Mouse (Mus musculus) erythroblast, adult 5-6 weeks (primary cell): ENCODE results near the gene Eif4e3. TPM values are rescaled to one million over a fixed set of nuclear protein-coding genes. Genes with fewer than 3 reads are reported as not detected.

Experiments
- ATAC-seq: replicated peaks from 2 replicates; pipeline ENCODE4 v1.8.0; 2016; ENCODE audit warnings: moderate number of reproducible peaks, mild to moderate bottlenecking, moderate TSS enrichment, inconsistent platforms; ENCODE audit not compliant: poor library complexity, low FRiP score, severe bottlenecking
- total RNA-seq, 2 experiments: library from RNA; stranded (forward) in 1 of 2; stranded (reverse) in 1 of 2; fragments of 150-400 nt in 1 of 2; fragments of 200-764, 138-1000 nt in 1 of 2; gene quantifications; 2 replicates each; pipeline versions ENCODE4 v1.2.3 to v1.2.4; 2015 to 2017; ENCODE audit warnings: low replicate concordance in 2 of 2

Gene Eif4e3
- total RNA-seq (2015; ENCODE audit: low replicate concordance) (5.6 and 6.1 TPM in 2 replicates), total RNA-seq (2017; ENCODE audit: low replicate concordance) (4.3 and 9.8 TPM in 2 replicates)

DNA sequence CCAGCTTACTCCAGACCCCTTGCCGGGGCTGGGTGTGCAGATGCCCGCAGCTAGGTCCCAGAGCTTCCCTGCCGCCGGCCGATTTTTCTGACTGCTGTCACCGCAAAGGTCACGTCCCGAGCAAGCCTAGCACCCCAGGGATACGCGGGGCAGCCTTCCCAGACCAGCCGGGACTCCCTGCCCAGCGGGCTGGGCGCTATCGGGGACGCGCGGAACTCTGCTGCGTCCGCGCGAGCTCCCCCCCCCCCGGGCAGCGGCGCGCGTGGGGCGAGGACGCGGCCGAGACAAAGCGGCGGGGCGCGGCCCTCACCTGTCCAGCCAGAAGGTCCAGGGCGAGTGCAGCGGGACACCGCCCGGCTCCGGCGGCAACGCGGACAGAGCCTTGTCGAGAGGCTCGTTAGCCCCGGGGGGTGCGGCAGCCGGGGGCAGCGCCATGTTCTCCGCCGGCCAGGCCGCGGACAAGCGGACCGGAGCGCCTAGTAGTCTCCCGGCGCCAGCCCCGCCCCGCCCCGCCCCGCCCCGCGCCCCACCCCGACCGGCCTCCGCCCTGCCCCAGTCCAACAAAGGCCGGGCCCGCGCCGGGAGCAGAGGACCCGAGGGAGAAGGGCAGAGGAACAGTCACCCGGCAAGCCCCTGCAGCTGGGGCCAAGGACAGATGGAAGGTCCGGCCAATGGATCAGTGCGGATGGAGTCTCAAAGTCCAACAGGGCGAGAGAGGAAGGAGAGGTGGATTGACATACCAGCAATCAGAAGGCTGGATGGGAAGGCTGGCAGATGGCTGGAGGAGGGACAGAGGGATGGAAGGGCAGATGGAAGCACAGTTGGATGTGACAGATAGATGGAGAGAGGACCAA is at the start of gene Eif4e3, which contains the start of gene Gm20696:
Gene Eif4e3 (minus strand): TSS at position 454 of the 854 bp plus-strand sequence.
Gene Gm20696 (minus strand): TSS at position 480 of the 854 bp plus-strand sequence.
- no peak for ATAC-seq

DNA sequence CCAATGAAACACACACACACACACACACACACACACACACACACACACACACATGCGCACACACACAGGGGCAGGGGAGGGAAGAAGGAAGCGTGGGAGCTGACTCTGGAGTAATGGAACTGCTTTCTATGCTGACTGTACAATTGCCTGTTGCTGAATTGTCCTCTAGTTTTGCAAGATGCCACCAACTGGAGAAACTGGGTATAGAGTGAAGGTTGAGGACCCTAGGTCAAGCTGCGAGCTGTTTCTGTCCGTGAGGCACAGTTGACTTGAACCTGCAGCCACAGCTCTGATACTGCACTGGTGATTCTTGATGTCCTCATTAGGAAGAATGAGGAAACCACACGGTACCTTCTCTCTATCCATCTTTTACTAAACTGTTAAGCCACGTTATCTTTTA is 49.3 kb upstream of the Eif4e3 start:
- no peak for ATAC-seq

DNA sequence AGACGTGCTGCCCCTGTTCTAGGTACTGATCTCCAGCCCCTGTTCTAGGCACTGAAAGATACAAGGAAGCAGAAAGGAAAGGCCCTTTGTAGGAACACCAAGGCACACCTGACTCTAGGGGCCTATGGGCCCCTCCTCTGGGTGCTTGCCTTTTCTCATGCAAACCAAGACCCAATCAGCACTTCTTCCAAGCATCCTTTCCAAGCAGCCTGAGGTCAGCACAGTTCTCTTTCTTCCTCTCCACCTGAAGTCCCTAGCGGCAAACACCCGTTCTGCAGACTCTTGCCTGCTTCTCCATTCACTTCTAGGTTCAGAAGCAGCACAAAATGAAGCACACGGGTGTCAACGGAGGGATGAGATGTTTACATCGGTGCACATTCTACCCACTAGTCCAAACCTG is 48.6 kb upstream of the Eif4e3 start:
- no peak for ATAC-seq

DNA sequence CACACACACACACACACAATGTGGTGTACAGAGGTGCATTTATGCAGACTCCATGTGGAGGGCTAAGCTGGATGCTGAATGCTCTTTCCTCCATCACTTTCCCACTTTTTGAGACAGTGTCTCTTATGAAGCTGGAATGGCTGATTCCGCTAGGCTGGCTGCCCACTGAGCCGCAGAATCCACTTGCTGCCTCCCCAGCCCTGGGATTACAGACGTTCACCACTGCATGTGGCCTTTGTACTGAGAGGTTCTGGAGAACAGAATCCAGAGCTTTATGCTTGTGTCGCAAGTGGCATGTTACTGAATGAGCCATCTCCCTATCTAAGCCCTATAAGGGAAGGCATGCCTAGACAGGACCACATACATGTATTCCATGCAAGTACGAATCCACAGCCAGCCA is 46.7 kb upstream of the Eif4e3 start:
- ATAC-seq: no peak

DNA sequence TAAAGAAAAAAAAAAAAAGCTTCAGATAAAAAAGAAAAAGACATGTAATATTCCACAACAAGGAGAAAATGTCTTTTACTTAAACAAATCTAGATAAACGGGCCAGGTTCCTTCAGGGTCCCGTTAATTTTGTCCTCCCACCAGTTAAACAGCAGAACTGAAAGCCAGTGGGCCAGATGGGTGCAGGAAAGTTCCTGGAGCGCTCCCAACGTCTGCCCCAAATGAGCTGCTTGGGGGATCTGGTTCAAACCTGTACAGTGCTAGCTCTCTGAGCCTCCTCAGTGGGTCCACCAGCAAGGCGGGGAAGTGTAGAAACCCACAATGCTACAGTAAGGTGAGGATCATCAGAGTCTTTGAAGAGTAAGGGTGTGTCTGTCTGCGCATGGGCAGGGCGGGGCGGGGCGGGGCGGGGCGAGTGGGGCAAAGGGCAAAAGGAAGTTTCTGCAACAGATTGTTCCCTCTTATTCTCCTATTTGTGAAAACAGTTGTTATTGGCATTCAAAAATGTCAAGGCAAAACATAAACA is 45.1 kb upstream of the Eif4e3 start:
- ATAC-seq: no peak

DNA sequence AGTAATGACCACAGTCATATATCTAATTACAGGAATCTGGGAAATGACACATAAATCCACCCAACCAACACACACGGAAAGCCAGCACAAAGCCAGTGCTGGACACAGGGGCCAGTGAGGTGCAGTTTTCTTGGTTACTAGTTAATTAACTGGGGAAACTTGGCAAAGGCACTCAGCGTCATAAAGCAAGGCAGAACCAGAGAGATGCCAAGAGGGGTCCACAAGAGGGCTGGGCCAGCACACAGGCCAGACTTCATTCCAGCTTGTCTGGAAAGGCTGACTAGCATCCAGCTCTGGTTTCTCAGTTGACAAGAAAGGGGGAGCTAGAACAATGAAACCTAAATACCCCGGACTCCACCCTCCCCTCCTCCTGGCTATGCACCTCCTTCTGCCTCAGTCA is 33.9 kb upstream of the Eif4e3 start:
- ATAC-seq: no peak

DNA sequence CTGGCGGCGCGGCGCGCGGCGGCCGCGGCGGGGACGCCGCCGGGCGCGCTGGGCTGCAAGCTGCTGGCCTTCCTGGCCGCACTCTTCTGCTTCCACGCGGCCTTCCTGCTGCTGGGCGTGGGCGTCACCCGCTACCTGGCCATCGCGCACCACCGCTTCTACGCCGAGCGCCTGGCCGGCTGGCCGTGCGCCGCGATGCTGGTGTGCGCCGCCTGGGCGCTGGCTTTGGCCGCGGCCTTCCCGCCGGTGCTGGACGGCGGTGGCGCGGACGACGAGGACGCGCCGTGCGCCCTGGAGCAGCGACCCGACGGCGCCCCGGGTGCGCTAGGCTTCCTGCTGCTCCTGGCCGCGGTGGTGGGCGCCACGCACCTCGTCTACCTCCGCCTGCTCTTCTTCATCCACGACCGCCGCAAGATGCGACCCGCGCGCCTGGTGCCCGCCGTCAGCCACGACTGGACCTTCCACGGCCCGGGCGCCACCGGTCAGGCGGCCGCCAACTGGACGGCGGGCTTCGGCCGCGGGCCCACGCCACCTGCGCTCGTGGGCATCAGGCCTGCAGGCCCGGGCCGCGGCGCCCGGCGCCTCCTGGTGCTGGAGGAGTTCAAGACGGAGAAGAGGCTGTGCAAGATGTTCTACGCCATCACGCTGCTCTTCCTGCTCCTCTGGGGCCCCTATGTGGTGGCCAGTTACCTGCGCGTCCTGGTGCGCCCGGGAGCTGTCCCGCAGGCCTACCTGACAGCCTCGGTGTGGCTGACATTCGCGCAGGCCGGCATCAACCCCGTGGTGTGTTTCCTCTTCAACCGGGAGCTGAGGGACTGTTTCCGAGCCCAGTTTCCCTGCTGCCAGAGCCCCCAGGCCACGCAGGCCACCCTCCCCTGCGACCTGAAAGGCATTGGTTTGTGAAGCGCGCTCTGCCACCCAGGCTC is 26.6 kb upstream of the Eif4e3 start:
- no peak for ATAC-seq

DNA sequence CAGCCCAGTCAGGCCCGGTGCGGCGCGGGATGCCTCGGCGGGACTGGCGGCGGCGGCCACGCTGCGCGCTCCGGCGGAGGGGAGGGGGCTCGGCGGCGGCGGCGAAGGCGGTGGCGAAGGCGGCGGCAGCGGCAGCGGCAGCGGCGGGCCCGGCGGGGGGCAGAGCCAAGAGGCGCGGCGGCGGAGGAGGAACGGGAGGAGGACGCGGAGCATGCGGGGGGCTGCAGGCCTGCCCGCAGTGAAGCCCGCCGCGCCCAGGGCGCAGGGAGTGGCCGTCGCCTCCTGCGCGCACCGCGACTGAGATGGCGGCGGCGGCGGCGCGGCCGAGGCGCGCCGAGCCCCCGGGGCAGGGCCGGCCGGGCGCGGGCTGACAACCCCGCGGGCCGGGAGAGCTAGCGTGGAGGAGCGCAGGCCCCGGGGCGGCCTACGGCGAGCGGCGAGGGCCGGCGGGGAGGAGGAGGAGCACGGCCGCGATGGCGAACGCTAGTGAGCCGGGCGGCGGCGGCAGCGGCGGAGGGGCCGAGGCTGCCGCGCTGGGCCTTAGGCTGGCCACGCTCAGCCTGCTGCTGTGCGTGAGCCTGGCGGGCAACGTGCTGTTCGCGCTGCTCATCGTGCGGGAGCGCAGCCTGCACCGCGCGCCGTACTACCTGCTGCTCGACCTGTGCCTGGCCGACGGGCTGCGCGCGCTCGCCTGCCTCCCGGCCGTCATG is 25.8 kb upstream of the Eif4e3 start, which contains the start of gene Gpr27:
Gene Gpr27 (plus strand): TSS at position 474 of the 710 bp plus-strand sequence.
- ATAC-seq: no peak

DNA sequence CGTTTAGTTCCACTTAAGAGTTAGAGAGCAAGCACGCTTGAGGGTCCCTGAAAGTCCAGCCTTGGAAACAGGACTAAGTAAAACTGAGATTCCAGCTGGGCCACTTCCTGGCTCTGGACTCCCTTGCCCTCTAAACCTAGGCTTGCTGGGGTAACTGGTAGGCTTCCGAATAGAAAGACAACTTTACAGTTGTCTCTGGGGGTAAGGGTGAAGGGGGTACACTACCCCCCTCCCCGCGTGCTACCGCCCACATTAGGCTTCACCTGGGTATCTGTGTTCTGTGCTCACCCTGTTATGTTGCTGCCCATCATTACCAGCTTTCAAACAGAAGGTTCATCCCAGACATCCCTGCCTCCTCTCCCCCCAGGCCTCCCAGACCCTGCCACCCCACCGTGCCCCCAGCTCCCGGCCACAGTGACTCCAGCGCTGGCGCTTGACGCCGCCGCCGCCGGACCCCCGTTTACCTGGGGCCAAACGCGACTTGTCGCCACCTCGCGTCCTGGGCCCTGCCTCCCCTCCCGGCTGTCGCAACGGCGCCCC is 25.2 kb upstream of the Eif4e3 start:
- ATAC-seq: no peak

DNA sequence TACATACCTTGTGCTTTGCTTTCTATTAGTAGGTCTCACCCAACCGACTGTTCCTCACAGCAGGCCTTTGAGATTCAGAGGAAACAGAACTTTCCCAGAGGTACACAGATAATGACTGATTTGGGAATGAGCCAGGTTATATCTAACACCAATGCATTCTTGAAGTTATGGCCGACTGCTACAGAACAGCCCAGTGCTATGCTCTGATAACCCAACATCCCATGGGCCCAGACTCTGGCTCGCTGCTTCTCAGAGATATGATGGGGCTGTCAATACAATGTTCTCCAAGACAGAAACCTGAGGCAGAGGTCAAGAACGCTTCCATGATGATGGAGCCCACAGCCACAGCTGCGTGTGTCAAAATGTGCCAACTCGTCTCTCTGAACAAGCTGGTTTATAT is 21.9 kb upstream of the Eif4e3 start:
- no peak for ATAC-seq

DNA sequence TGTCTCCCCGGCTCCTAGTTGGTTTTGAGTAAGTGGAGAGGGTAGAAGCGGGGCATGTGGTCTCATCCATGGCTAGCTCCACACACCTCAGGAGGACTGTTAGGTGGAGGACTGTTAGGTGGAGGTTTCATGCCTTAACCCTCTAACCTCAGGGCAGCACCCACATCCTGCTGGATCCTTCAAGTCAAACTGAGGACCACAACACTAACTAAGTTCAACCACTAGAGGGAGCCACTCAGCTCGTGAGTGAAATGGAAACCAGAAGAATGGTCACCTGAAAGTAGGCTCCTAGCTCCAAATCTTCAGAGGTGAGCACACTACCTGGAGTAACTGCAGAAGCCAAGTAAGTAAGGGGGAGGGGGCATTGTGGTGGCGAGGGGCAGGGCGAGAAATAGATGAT is 18.3 kb upstream of the Eif4e3 start:
- ATAC-seq: no peak; the same call in 1 of the 2 replicates

DNA sequence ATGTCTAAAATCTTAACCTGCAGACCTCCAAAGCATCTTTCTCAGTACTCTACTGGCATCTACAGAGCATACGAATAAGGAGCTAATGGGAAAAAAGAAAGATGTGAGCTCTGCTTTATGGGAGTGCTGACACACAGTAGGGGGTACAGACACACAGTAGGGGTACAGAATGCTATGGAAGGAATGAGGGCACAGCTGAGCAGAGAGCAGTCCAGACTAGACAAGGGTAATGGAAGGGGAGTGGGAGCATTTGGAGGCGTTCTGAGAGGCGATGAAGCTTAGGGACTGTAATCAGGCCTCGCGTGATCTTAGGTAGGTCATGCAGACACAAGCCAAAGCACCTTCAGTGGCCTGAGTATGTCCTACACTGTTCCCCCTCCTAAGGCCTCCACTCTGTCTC is 17.4 kb upstream of the Eif4e3 start:
- ATAC-seq: no peak

DNA sequence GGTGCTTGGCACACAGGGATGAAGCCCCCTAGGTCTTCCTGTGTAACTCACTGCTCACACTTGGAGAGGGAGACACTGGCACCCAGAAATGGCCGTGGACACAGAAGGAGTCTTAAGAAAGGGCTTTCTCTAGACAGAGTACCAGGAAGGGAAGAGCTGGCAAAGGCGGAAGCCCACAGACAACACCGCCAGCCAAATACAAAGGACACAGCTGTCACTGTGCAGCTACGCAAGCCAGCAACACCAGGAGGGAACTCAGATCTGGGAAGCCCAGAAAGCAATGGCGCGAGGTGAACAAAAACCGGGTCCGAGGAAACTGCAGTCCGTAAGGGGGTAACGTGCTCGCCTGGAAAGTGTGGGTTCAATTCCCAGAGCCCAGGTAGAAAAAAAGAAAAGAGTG is 11.5 kb upstream of the Eif4e3 start:
- ATAC-seq: no peak

DNA sequence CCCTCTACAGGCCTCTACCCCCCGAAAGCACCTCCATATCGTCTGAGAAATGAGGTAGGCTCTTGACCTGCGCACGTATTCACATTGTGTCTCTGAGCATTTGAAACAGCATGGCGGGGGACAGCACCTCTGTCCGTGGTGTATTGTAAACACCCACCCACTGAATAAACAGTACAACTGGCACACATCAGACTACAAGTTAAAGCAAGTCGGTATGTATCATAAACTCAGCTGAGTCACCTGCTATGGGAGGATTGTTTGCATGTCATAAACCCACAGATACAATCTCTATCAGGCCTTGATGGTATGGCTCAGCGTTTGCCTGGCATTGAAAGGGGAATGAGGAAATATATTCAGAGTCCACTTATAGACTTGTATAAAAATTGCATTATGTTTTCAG is 10.8 kb upstream of the Eif4e3 start:
- no peak for ATAC-seq

DNA sequence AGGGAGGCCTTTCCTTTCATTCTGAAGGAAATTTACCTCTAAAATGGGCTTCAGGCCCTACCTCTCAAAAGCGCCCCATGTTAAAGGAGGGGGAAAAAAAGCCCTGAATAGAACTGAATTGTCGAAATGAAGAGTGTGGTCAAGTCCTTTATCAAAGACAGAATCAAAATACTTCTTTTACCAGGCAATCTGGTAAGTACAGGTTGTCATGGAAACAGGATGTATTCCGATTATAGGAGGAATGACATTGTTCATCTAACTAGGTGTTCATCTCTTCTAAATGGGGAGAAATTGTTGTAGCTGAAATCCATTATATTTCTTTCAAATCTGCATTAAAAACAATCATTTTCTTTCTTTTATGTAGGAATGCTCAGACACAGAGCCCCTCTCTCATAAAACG is 7.9 kb upstream of the Eif4e3 start:
- no peak for ATAC-seq

DNA sequence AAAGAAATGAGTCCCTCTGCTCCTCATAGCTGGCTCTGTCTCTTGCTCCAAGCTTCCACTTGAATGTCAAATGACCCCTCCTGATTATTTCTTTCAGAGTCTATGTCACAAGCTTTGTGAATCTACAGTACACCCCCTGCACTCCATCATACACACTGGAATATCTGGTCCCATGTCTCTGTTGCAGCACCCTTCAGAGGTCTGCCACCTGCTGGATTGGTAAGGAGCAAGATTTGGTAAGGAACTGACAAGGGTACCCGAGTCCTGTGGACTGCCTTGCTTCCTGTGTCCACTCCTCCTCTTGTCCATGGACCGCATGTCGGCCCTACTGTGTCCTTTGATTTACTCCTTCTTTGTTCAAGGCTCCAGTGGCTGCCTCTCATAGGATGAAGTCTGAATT is 5.2 kb upstream of the Eif4e3 start:
- ATAC-seq: no peak

DNA sequence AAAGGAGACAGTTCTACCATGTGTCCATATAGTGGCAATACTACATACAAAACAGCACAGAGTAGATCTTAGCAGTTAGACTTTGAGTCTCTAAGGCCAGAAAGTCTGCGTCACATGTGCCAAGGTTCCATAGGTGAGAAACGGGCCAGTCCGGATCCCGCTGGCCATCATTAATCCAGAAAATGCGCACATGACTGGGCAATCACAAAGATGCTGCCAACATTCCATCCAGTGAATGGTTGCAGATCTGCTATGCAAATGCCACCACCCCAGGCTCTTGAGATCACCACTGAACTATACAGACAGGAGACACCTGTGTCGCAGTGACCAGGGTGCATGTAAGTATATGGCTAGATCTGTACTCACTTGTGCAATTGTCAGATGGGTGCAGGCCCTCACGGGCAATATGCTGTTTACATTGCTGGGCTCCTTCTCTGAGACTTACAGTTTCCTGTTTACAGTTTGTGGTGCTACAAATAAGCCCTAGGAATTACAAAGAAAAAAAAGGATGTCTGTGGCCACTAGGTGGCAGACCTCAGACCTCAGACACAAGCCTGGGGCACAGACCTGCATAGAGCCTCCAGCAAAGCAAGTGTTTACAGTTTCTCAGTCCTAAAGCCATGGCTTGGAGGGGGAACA is 4.0 kb upstream of the Eif4e3 start:
- 0 out of 2 replicates have a peak, but pooled peaks have one; percentile 55 for ATAC-seq

DNA sequence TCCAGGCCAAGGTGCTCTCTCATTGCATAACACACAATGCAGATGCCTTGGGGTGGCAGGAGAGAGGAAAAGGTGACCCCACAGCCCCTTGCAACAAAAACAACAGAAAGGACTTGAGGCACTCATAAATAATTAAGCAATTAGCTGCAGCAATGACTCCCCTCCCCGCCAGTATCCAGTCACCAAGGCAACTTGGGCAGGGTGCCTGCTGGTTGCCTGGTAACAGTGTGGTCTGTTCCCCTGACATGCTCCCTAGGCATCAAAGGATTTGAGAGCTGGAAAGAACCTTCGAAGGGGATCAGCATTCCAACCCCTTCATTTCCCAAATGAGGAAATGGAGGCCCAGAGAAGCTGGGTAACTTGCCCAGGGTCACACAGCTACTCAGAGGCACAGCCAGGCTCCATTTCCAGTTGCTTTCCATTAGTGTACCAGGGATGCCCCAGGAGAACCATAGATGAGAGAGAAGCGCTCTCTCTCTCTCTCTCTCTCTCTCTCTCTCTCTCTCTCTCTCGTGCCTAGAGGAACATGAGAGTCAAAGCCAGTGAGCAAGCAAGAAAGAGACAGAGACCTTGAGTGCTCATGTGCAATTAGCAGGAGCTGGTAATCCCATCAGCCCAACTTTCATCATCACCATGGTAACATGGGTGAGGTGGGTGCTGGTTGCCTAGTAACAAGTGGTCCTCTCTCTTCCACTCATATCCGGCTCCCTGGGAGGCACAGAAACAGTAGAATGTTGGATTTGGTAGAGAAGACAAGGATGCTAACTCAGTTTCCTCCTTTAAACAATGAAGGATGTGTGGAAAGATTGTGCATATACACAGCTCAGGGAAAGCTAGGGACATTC is 3.1 kb upstream of the Eif4e3 start:
- ATAC-seq: no peak
